Mouse (Mus musculus) kidney, adult 2 months (tissue): ENCODE measurements around the gene Rhag.

Experiments used
- CTCF ChIP-seq: fragments of 200-500 bp; conservative IDR thresholded peaks from 2 replicates; pipeline ENCODE4 v1.5.1; 2011; ENCODE audit warnings: low read depth, mild to moderate bottlenecking, control low read depth, low read length, moderate library complexity, mixed read lengths; ENCODE audit not compliant: insufficient read depth, insufficient read length
- POLR2A ChIP-seq: fragments of 200-500 bp; IDR thresholded peaks from one replicate; pipeline ENCODE4 v1.6.1; 2011; ENCODE audit warnings: low read depth, low read length, control low read depth

DNA sequence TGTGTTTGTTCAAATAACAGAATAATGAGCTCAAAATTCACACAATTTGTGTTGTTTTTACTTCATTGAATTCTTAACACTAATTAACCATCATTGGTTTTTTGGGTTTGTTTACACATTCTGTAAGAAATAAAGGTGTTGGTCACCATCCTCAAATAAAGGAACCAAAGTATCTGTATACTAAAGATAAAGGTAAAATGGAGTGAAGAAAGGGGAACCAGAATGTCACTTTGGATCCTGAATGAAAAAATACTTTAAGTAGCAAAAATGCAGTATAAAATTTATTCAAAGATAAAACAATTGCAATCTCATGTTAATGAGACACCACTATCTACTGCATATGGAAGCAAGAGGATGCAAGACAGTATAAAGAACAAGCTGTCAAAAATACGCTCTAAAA is 634 bp downstream of the Rhag start:
- TF ChIP-seq CTCF (no peak), POLR2A (no peak)
